Mouse (Mus musculus) neural tube, embryonic 11.5 days (tissue): ENCODE data around the gene Plxnc1. TPM values are rescaled to one million over a fixed set of nuclear protein-coding genes. Genes with fewer than 3 reads are reported as not detected.

Source experiments
- ATAC-seq: fragments of 200-750 bp; cut with Nextera tagmentation; 2 replicates; pipeline ENCODE4 v1.8.0; 2017; ENCODE audit warnings: moderate number of reproducible peaks, mild to moderate bottlenecking, moderate TSS enrichment, moderate library complexity; ENCODE audit not compliant: insufficient read depth, low FRiP score, low TSS enrichment
- DNase-seq: peaks from one replicate; pipeline ENCODE4 v3.0.0-alpha.2; 2015; ENCODE audit warnings: low spot score
- H3K27ac ChIP-seq: fragments of 300-500 bp; sonication (generic); 2 replicates; pipeline ENCODE4 v1.5.1; 2014; ENCODE audit warnings: low read depth, mild to moderate bottlenecking, low read length
- H3K27me3 ChIP-seq: fragments of 300-500 bp; sonication (generic); 2 replicates; pipeline ENCODE4 v1.6.1; 2014; ENCODE audit warnings: mild to moderate bottlenecking, low read length, mixed read lengths; ENCODE audit not compliant: control insufficient read depth, insufficient read depth
- H3K36me3 ChIP-seq: fragments of 300-500 bp; sonication (generic); 2 replicates; pipeline ENCODE4 v1.6.1; 2014; ENCODE audit warnings: mild to moderate bottlenecking, low read length, moderate library complexity, mixed read lengths; ENCODE audit not compliant: control insufficient read depth, insufficient read depth
- H3K4me1 ChIP-seq: fragments of 300-500 bp; sonication (generic); 2 replicates; pipeline ENCODE4 v1.6.1; 2014; ENCODE audit warnings: low read length, mixed read lengths; ENCODE audit not compliant: control insufficient read depth, insufficient read depth
- H3K4me2 ChIP-seq: fragments of 300-500 bp; sonication (generic); 2 replicates; pipeline ENCODE4 v1.6.1; 2014; ENCODE audit warnings: low read depth, mild to moderate bottlenecking, moderate library complexity
- H3K4me3 ChIP-seq: fragments of 300-500 bp; sonication (generic); 2 replicates; pipeline ENCODE4 v1.5.1; 2014; ENCODE audit warnings: low read depth, low read length
- H3K9ac ChIP-seq: fragments of 300-500 bp; sonication (generic); 2 replicates; pipeline ENCODE4 v1.6.1; 2014; ENCODE audit warnings: mild to moderate bottlenecking, low read length
- H3K9me3 ChIP-seq: fragments of 300-500 bp; sonication (generic); 2 replicates; pipeline ENCODE4 v1.6.1; 2016; ENCODE audit warnings: low read length; ENCODE audit not compliant: control insufficient read depth
- WGBS: fragments of 180-500 bp; shearing (Covaris S2); extraction: QIAGEN DNeasy Blood & Tissue Kit; methylation state at CpG from one replicate; pipeline ENCODE4 v1.1.7; 2014; 5-methylcytosine and 5-hydroxymethylcytosine counted together
- polyA plus RNA-seq: library from polyadenylated mRNA; unstranded; fragments of >200 nt; fragmentation: Nextera tagmentation; extraction: Ambion mirVana; gene quantifications from 2 replicates; pipeline ENCODE4 v1.2.1, GENCODE M21; 2014

Gene Plxnc1
- polyA plus RNA-seq, 1 experiment from 2014 or later, result 3.1 TPM

- ATAC-seq (no peak), DNase-seq (no peak)
- no peak overlapping the region for H3K4me2 ChIP-seq
- H3K4me1 ChIP-seq, result peaks cover 2% of the 10 kb centered on the region; the same call in 1 of the 2 replicates
- no peak overlapping the region for H3K27ac ChIP-seq
- H3K27me3 ChIP-seq, result no peaks in the 10 kb centered on the region
- WGBS, result 85% methylated on average over 9 of the region's 9 CpGs
- H3K4me3 ChIP-seq, result no peak overlapping the region
- no peaks in the 10 kb centered on the region for H3K36me3 ChIP-seq
- H3K9ac ChIP-seq, result no peak overlapping the region
- H3K9me3 ChIP-seq, result no peaks in the 10 kb centered on the region
These were observed 80.3 kb downstream of the Plxnc1 start for GRCm38 (mm10) chr10:94864199-94864928.

DNA sequence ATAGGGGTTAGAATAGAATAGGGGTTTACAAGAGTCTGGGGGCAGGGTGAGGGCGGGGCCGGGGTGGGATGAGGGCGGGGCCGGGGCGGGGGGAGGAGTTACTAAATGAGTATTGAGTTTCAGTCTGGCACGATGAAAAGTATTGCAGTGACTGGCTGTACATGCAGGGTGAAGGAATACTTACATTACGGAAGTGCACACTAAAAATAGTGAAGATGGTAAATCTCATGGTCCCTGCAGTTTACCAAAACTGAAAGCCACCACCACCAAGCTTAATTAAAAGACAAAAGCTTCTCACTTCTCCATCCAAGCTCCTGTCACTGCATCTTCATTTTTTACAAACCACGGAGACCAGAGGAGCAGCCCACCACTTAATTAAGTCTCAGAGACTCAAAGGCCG lies 81.4 kb downstream of the Plxnc1 start:
- H3K4me3 ChIP-seq, result no peak overlapping the region
- H3K27ac ChIP-seq, result no peak overlapping the region
- 85% methylated on average over 9 of the region's 9 CpGs for WGBS
- H3K4me1 ChIP-seq, result peaks cover 2% of the 10 kb centered on the region; the same call in 1 of the 2 replicates
- ATAC-seq (no peak), DNase-seq (no peak)
- H3K9ac ChIP-seq, result no peak overlapping the region
- no peaks in the 10 kb centered on the region for H3K27me3 ChIP-seq
- no peaks in the 10 kb centered on the region for H3K36me3 ChIP-seq
- H3K9me3 ChIP-seq, result no peaks in the 10 kb centered on the region
- H3K4me2 ChIP-seq, result no peak overlapping the region

- WGBS, result 96% methylated on average over 4 of the region's 4 CpGs
- no peak for DNase-seq
- H3K4me3 ChIP-seq, result no peak overlapping the region
These were observed 83.8 kb downstream of the Plxnc1 start for GRCm38 (mm10) chr10:94860870-94861269.

GRCm38 (mm10) chr10:94858277-94859033 lies 86.2 kb downstream of the Plxnc1 start:
- Histone ChIP-seq H3K9me3 (no peaks in the 10 kb centered on the region), H3K4me1 (no peaks in the 10 kb centered on the region; the same call in 1 of the 2 replicates), H3K27ac (no peak overlapping the region), H3K27me3 (no peaks in the 10 kb centered on the region), H3K36me3 (no peaks in the 10 kb centered on the region), H3K4me3 (no peak overlapping the region), H3K4me2 (no peak overlapping the region), H3K9ac (no peak overlapping the region)
- WGBS, result 89% methylated on average over 6 of the region's 6 CpGs
- DNase-seq (no peak), ATAC-seq (no peak)

More at GRCm38 (mm10) chr10:94860870-94861269, 83.8 kb downstream of the Plxnc1 start:
- Histone ChIP-seq H3K9ac (no peak overlapping the region), H3K4me1 (no peaks in the 10 kb centered on the region), H3K27ac (no peak overlapping the region), H3K4me2 (no peak overlapping the region), H3K9me3 (no peaks in the 10 kb centered on the region), H3K27me3 (no peaks in the 10 kb centered on the region), H3K36me3 (no peaks in the 10 kb centered on the region)
- ATAC-seq, result no peak

GRCm38 (mm10) chr10:94850565-94850964 lies 94.1 kb downstream of the Plxnc1 start:
- DNase-seq (no peak), ATAC-seq (no peak)
- H3K36me3 ChIP-seq, result no peaks in the 10 kb centered on the region
- H3K27ac ChIP-seq, result no peak overlapping the region
- no peak overlapping the region for H3K9ac ChIP-seq
- no peak overlapping the region for H3K4me3 ChIP-seq
- H3K27me3 ChIP-seq, result no peaks in the 10 kb centered on the region
- WGBS, result 26% methylated on average over 4 of the region's 4 CpGs
- H3K9me3 ChIP-seq, result no peaks in the 10 kb centered on the region
- no peaks in the 10 kb centered on the region; the same call in 1 of the 2 replicates for H3K4me1 ChIP-seq
- no peak overlapping the region for H3K4me2 ChIP-seq

DNA sequence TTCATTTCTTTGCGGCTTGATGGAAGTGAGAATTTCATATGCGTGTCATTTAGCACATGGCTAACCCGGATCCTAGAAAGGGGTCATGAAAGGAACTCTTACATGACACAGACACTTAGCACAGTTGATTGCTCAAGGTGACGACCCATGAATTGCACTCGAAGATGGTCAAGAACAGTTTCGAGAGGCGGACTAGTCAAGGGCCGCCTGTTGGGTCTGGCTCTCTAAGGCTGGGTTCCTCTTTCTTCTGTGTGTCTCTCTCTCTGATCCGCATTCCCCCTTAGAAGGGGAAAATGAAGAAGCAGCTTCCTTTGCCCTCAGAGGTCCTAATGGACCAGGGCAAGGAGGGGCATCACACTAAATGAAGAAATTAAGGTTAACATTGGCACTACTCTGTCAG lies 94.7 kb downstream of the Plxnc1 start:
- Histone ChIP-seq H3K4me1 (no peaks in the 10 kb centered on the region; the same call in 1 of the 2 replicates), H3K9ac (no peak overlapping the region), H3K9me3 (no peaks in the 10 kb centered on the region), H3K36me3 (no peaks in the 10 kb centered on the region), H3K27me3 (no peaks in the 10 kb centered on the region), H3K4me3 (no peak overlapping the region), H3K4me2 (no peak overlapping the region), H3K27ac (no peak overlapping the region)
- 90% methylated on average over 9 of the region's 9 CpGs for WGBS
- DNase-seq (no peak), ATAC-seq (no peak)

DNA sequence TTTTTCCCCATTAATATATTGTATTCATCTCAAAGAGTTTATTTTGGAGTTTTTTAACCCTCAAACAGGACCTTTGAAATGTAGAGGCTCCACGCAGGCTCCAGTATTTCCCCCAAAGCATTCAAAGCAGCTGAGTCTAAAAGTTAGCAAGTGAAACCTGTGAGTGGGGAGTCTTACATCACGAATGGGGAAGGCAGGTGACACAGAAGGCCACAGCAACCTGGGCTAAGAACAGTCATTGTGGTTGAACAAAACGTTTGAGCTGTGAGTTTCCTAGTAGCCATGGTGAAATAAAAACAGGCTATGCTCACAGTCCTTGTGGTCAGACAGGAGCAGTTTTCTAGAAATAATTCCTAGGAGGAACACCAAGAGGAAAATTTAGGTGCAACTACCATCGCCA lies 95.3 kb downstream of the Plxnc1 start:
- no peaks in the 10 kb centered on the region for H3K9me3 ChIP-seq
- H3K27ac ChIP-seq, result no peak overlapping the region
- H3K4me1 ChIP-seq, result no peaks in the 10 kb centered on the region; the same call in 1 of the 2 replicates
- no peak for DNase-seq
- no peaks in the 10 kb centered on the region for H3K27me3 ChIP-seq
- H3K36me3 ChIP-seq, result no peaks in the 10 kb centered on the region
- no peak overlapping the region for H3K9ac ChIP-seq
- no peak overlapping the region for H3K4me3 ChIP-seq
- WGBS, result 85% methylated on average over 4 of the region's 4 CpGs
- no peak overlapping the region for H3K4me2 ChIP-seq
- no peak for ATAC-seq

DNA sequence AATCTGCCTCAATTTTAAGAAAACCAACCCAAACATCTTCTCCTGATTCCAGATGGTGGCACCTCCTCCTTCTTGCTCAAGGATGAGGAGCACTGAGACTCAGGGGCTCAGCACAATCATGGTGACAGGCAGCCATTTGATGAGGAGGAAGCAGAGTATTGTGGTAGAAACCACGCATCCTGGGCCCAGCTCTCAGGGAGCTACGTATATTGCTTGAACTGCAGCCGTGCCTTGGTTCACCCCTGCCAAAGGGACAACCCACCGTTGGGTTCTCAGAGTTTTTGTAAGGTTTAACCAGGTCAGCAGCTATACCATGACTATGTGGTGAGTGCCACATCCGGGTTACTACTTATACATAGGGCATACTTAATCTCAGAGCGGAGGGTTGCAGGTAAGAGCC lies 96.3 kb downstream of the Plxnc1 start:
- Histone ChIP-seq H3K27me3 (no peaks in the 10 kb centered on the region), H3K9ac (no peak overlapping the region), H3K4me3 (no peak overlapping the region), H3K4me2 (no peak overlapping the region), H3K36me3 (no peaks in the 10 kb centered on the region), H3K27ac (no peak overlapping the region), H3K9me3 (no peaks in the 10 kb centered on the region), H3K4me1 (no peaks in the 10 kb centered on the region)
- ATAC-seq, result no peak
- WGBS, result 89% methylated on average over 6 of the region's 6 CpGs
- DNase-seq, result no peak
